Mouse (Mus musculus) kidney, postnatal 14 days (tissue): ENCODE data around the gene Slpi.

Experiments used
- DNase-seq: peaks from one replicate; pipeline ENCODE4 v3.0.0; 2022; ENCODE audit warnings: mixed read lengths

Slpi gene

GRCm38 (mm10) chr2:164419489-164419888 is 30.6 kb upstream of the Slpi start:
- DNase-seq, result no peak

GRCm38 (mm10) chr2:164418308-164418875 is 29.5 kb upstream of the Slpi start:
- peak; percentile 65 for DNase-seq

GRCm38 (mm10) chr2:164417198-164417597 is 28.3 kb upstream of the Slpi start:
- no peak for DNase-seq

- no peak for DNase-seq
Observed at GRCm38 (mm10) chr2:164414581-164414980, 25.7 kb upstream of the Slpi start.

GRCm38 (mm10) chr2:164414167-164414566 is 25.3 kb upstream of the Slpi start:
- no peak for DNase-seq

- peak; percentile 82 for DNase-seq
Observed at GRCm38 (mm10) chr2:164407708-164408107, 18.8 kb upstream of the Slpi start.

GRCm38 (mm10) chr2:164405519-164405918 is 16.6 kb upstream of the Slpi start:
- DNase-seq, result no peak

- no peak for DNase-seq
Observed at GRCm38 (mm10) chr2:164405060-164405459, 16.2 kb upstream of the Slpi start, which contains the start of gene Matn4. Gene Matn4, minus strand, starts transcription at chr2:164405160.

GRCm38 (mm10) chr2:164404082-164404990 is 15.4 kb upstream of the Slpi start:
- DNase-seq, result peak; percentile 73

- DNase-seq, result no peak
Observed at GRCm38 (mm10) chr2:164403396-164404081, 14.6 kb upstream of the Slpi start.

GRCm38 (mm10) chr2:164402906-164403305 is 14.0 kb upstream of the Slpi start, which contains the start of gene Rbpjl:
Gene Rbpjl, plus strand, starts transcription at chr2:164403141.
- peak; percentile 85 for DNase-seq

GRCm38 (mm10) chr2:164396911-164397310 is 8.0 kb upstream of the Slpi start:
- DNase-seq, result no peak

GRCm38 (mm10) chr2:164396076-164396475 is 7.2 kb upstream of the Slpi start:
- no peak for DNase-seq

GRCm38 (mm10) chr2:164393126-164393525 is 4.2 kb upstream of the Slpi start:
- DNase-seq, result no peak

GRCm38 (mm10) chr2:164389499-164389898 is 604 bp upstream of the Slpi start:
- DNase-seq, result peak; percentile 87

GRCm38 (mm10) chr2:164386953-164387352 is 1.9 kb downstream of the Slpi start:
- DNase-seq, result peak; percentile 33

GRCm38 (mm10) chr2:164385927-164386763 is 2.8 kb downstream of the Slpi start:
- DNase-seq, result no peak

- DNase-seq, result no peak
Observed at GRCm38 (mm10) chr2:164383656-164384399, 5.1 kb downstream of the Slpi start.

GRCm38 (mm10) chr2:164382971-164383370 is 5.9 kb downstream of the Slpi start:
- no peak for DNase-seq

- DNase-seq, result no peak
Observed at GRCm38 (mm10) chr2:164381726-164382125, 7.2 kb downstream of the Slpi start.
